Mouse (Mus musculus): ENCODE results near the gene Tigd3.

DNA sequence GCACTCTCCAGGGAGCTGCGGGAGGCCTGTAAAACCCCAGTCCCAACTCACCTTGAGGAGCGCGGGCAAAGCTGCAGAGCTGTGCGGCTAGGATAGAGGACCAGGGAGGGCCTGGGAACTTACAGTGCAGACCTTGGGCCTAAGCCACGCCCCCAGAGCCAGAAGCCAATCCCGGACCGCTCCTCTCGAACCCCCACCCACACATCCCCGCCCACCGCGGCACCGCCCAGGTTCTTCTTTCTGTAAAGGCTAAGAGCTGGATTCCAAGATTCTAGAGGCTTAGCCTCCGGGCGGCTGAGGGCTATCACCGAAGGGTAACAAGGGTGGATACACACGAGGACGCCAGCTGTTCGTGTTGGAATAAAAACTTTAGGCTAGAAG, 30.8 kb upstream of the Tigd3 start, which contains the start of gene Cdc42ep2:
- TF ChIP-seq POLR2A (IDR thresholded peaks at IDR 0.05; ENCODE audit: low read depth, low read length) (peak; percentile 89), CTCF (conservative IDR thresholded peaks at IDR 0.05; ENCODE audit: insufficient read depth, insufficient read length, low read depth, low read length) (no peak)
